Mouse (Mus musculus) thymus, adult 2 months (tissue): ENCODE data around the gene Trcg1.

Experiments used
- CTCF ChIP-seq: fragments of 200-500 bp; IDR thresholded peaks from 2 replicates; pipeline ENCODE4 v1.5.1; 2012; ENCODE audit warnings: mild to moderate bottlenecking, control low read depth, low read length, moderate library complexity, borderline replicate concordance; ENCODE audit not compliant: control insufficient read depth, poor library complexity, insufficient read depth; ENCODE audit errors: extremely low read depth
- POLR2A ChIP-seq: fragments of 200-500 bp; IDR thresholded peaks from 2 replicates; pipeline ENCODE4 v1.6.1; 2012; ENCODE audit warnings: mild to moderate bottlenecking, low read length, control low read depth, moderate library complexity; ENCODE audit not compliant: control insufficient read depth, poor library complexity, insufficient read depth; ENCODE audit errors: extremely low read depth

- TF ChIP-seq CTCF (no peak), POLR2A (no peak)
These were observed 13.7 kb downstream of the Trcg1 start for GRCm38 (mm10) chr9:57250026-57250425.
